Mouse (Mus musculus): Measurements from ENCODE around the gene Ppp1r10. TPM values are rescaled to one million over a fixed set of nuclear protein-coding genes. Genes with fewer than 3 reads are reported as not detected.

Ppp1r10 gene
- total and polyA plus RNA-seq, 2 experiments from 2014 or later: 20.3 to 37.5 TPM

- Histone ChIP-seq H3K4me3 (ENCODE audit: low read length) (no peak overlapping the region), H3K4me1 (ENCODE audit: insufficient read depth, low read length) (peaks cover 4% of the 10 kb centered on the region; the same call in 1 of the 2 replicates), H3K9me3 (ENCODE audit: low read length) (no peaks in the 10 kb centered on the region), H3K36me3 (ENCODE audit: insufficient read depth, low read length) (peaks cover 54% of the 10 kb centered on the region), H3K27ac (no peak overlapping the region), H3K4me2 (ENCODE audit: low read depth, low read length) (no peak overlapping the region), H3K9ac (replicated peaks; ENCODE audit: low read length) (no peak overlapping the region), H3K27me3 (ENCODE audit: insufficient read depth, low read length) (no peaks in the 10 kb centered on the region)
- TF ChIP-seq CTCF (IDR thresholded peaks at IDR 0.05; ENCODE audit: low read depth): no peak
- ATAC-seq (no peak), DNase-seq (ENCODE audit: low spot score) (no peak)
- WGBS: 96% methylated on average over 17 of the region's 17 CpGs
These were observed 33.3 kb upstream of the Ppp1r10 start for GRCm38 (mm10) chr17:35882924-35883323.

GRCm38 (mm10) chr17:35883777-35884176, 32.5 kb upstream of the Ppp1r10 start:
- 96% methylated on average over 14 of the region's 14 CpGs for WGBS
- H3K4me3 ChIP-seq (ENCODE audit: low read length): no peak overlapping the region
- peaks cover 62% of the 10 kb centered on the region for H3K36me3 ChIP-seq (ENCODE audit: insufficient read depth, low read length)
- H3K27ac ChIP-seq: no peak overlapping the region
- peaks cover 4% of the 10 kb centered on the region; the same call in 1 of the 2 replicates for H3K4me1 ChIP-seq (ENCODE audit: insufficient read depth, low read length)
- TF ChIP-seq CTCF (IDR thresholded peaks at IDR 0.05; ENCODE audit: low read depth): no peak
- H3K9ac ChIP-seq (replicated peaks; ENCODE audit: low read length): no peak overlapping the region
- no peaks in the 10 kb centered on the region for H3K27me3 ChIP-seq (ENCODE audit: insufficient read depth, low read length)
- ATAC-seq: no peak
- no peak for DNase-seq (ENCODE audit: low spot score)
- no peaks in the 10 kb centered on the region for H3K9me3 ChIP-seq (ENCODE audit: low read length)
- no peak overlapping the region for H3K4me2 ChIP-seq (ENCODE audit: low read depth, low read length)

- no peak overlapping the region for H3K4me3 ChIP-seq (ENCODE audit: low read length)
- DNase-seq (ENCODE audit: low spot score): no peak
- no peak overlapping the region for H3K9ac ChIP-seq (replicated peaks; ENCODE audit: low read length)
- no peak for TF ChIP-seq CTCF (IDR thresholded peaks at IDR 0.05; ENCODE audit: low read depth)
- no peaks in the 10 kb centered on the region for H3K27me3 ChIP-seq (ENCODE audit: insufficient read depth, low read length)
- H3K36me3 ChIP-seq (ENCODE audit: insufficient read depth, low read length): peaks cover 78% of the 10 kb centered on the region
- no peak overlapping the region for H3K4me2 ChIP-seq (ENCODE audit: low read depth, low read length)
- ATAC-seq: no peak
- no peak overlapping the region for H3K27ac ChIP-seq
- no peaks in the 10 kb centered on the region for H3K9me3 ChIP-seq (ENCODE audit: low read length)
- H3K4me1 ChIP-seq (ENCODE audit: insufficient read depth, low read length): no peaks in the 10 kb centered on the region
- 84% methylated on average over 17 of the region's 17 CpGs for WGBS
These were observed 28.5 kb upstream of the Ppp1r10 start for GRCm38 (mm10) chr17:35887725-35888124.

- Histone ChIP-seq H3K4me1 (ENCODE audit: insufficient read depth, low read length) (peaks cover 6% of the 10 kb centered on the region; the same call in 1 of the 2 replicates), H3K36me3 (ENCODE audit: insufficient read depth, low read length) (peaks cover 21% of the 10 kb centered on the region), H3K9ac (replicated peaks; ENCODE audit: low read length) (peak within 1 kb of the TSS; percentile 88), H3K4me3 (ENCODE audit: low read length) (peak within 1 kb of the TSS; percentile 79), H3K4me2 (ENCODE audit: low read depth, low read length) (peak within 1 kb of the TSS; percentile 100), H3K9me3 (ENCODE audit: low read length) (no peaks in the 10 kb centered on the region), H3K27me3 (ENCODE audit: insufficient read depth, low read length) (no peaks in the 10 kb centered on the region), H3K27ac (peak within 1 kb of the TSS; percentile 89)
- no peak for TF ChIP-seq CTCF (IDR thresholded peaks at IDR 0.05; ENCODE audit: low read depth)
- ATAC-seq (peak; percentile 95), DNase-seq (ENCODE audit: low spot score) (peak; percentile 97)
- WGBS: under 1% methylated on average over 52 of the region's 86 CpGs
These were observed 19.2 kb upstream of the Ppp1r10 start, which contains the start of gene 2310061I04Rik for GRCm38 (mm10) chr17:35896781-35897643. TSS of gene 2310061I04Rik (minus strand) at chr17:35897431.

- Histone ChIP-seq H3K27me3 (ENCODE audit: insufficient read depth, low read length) (no peaks in the 10 kb centered on the region), H3K27ac (peak overlapping the region; percentile 89), H3K4me3 (ENCODE audit: low read length) (peak overlapping the region; percentile 79), H3K4me2 (ENCODE audit: low read depth, low read length) (peak overlapping the region; percentile 100), H3K4me1 (ENCODE audit: insufficient read depth, low read length) (peaks cover 6% of the 10 kb centered on the region; the same call in 1 of the 2 replicates), H3K36me3 (ENCODE audit: insufficient read depth, low read length) (peaks cover 17% of the 10 kb centered on the region), H3K9me3 (ENCODE audit: low read length) (no peaks in the 10 kb centered on the region), H3K9ac (replicated peaks; ENCODE audit: low read length) (peak overlapping the region; percentile 88)
- TF ChIP-seq CTCF (IDR thresholded peaks at IDR 0.05; ENCODE audit: low read depth): no peak
- 46% methylated on average over 23 of the region's 23 CpGs for WGBS
- ATAC-seq (peak; percentile 49), DNase-seq (ENCODE audit: low spot score) (no peak)
These were observed 18.3 kb upstream of the Ppp1r10 start for GRCm38 (mm10) chr17:35897644-35898573.

GRCm38 (mm10) chr17:35900636-35901035, 15.6 kb upstream of the Ppp1r10 start:
- Histone ChIP-seq H3K9ac (replicated peaks; ENCODE audit: low read length) (no peak overlapping the region), H3K4me3 (ENCODE audit: low read length) (no peak overlapping the region), H3K36me3 (ENCODE audit: insufficient read depth, low read length) (peaks cover 26% of the 10 kb centered on the region), H3K4me2 (ENCODE audit: low read depth, low read length) (no peak overlapping the region), H3K27ac (no peak overlapping the region), H3K27me3 (ENCODE audit: insufficient read depth, low read length) (no peaks in the 10 kb centered on the region), H3K9me3 (ENCODE audit: low read length) (no peaks in the 10 kb centered on the region), H3K4me1 (ENCODE audit: insufficient read depth, low read length) (peaks cover 6% of the 10 kb centered on the region; the same call in 1 of the 2 replicates)
- no peak for TF ChIP-seq CTCF (IDR thresholded peaks at IDR 0.05; ENCODE audit: low read depth)
- no peak for ATAC-seq
- no peak for DNase-seq (ENCODE audit: low spot score)
- WGBS: 92% methylated on average over 3 of the region's 3 CpGs

Data from hindbrain, postnatal 0 days (tissue).